Comparison of ENCODE assay signal across 15 mouse cellular contexts in the genomic region with DNA sequence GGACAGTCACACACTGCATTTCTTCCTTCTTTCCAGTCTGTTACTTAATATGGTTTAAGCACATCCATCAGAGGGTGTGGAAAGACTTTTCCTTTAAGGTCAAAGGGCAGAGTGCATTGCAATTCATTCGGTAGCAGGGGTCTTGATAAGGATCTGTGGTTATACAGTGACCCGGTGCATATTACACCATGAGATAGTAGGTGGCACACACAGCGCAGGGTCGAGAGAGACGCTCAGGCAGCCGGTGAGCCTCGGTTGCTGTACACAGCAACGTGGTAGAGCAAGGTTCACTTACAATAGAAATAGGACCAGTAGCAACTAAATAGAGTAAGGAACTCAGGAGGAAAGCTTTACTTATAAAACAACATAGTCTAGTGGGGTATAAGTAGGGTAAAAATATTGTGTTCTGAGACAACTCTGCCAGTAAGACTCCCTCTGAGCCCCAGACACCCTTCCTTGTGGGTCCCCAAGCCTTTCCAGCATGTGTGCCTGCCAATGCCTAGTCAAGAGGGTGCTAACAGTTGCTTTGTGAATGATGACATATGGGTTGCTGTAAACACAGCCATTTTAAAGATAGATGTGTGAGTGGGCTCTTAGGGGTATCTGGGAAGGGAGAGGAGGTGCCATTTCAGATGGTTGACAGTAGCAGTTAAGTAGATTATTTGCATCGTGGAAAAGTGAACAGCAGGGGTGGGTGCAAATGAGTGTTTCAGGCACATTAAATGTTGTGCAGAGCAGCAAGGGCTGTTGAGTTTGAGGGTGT. TPM values are rescaled to one million over a fixed set of nuclear protein-coding genes. Genes with fewer than 3 reads are reported as not detected.
DNase-seq lines count a peak whose midpoint lies in the region; ATAC-seq and TF ChIP-seq lines count a peak whose summit lies in the region.
"Had no signal": no experiment of that assay in that cellular context is flagged by ENCODE, and none has a peak within 500 bp of the region (broad histone marks: within the 10 kb centered on the region; RNA-seq: fewer than 3 reads in every experiment).

No protein-coding gene starts in this region.

- TF ChIP-seq EP300 in heart, postnatal 0 days (IDR thresholded peaks at IDR 0.05; ENCODE audit: low read depth), result no peak

- no peak for DNase-seq in heart, postnatal 0 days (ENCODE audit: low spot score)
- DNase-seq in heart, postnatal 10 days, result no peak
- DNase-seq in midbrain, embryonic 10.5 days (ENCODE audit: low spot score), result no peak
- DNase-seq in gastrocnemius, adult 18-20 months (ENCODE audit: low spot score), result no peak
- no peak for DNase-seq in cerebellum, postnatal 4 days (ENCODE audit: low spot score in 2 of 2)
- DNase-seq: adrenal gland, postnatal 36 days; cerebellum, adult 9-10 months; heart, adult 18-20 months; lung, adult 18-20 months; right cerebral cortex, postnatal 14 days had no signal

- H3K4me3 ChIP-seq in heart, postnatal 0 days (ENCODE audit: low read depth, low read length), result no peak overlapping the region
- H3K4me3 ChIP-seq in midbrain, embryonic 16.5 days (ENCODE audit: low read depth, low read length), result no peak overlapping the region
- no peak overlapping the region for H3K4me3 ChIP-seq in midbrain, embryonic 10.5 days
- no peak overlapping the region for H3K4me3 ChIP-seq in intestine, embryonic 16.5 days (ENCODE audit: low read length)
- H3K4me3 ChIP-seq: embryonic facial prominence, embryonic 15.5 days; left cerebral cortex, adult 2 months; stomach, embryonic 15.5 days had no signal

- no peak overlapping the region for H3K27ac ChIP-seq in heart, postnatal 0 days (ENCODE audit: low read depth)
- no peak overlapping the region for H3K27ac ChIP-seq in midbrain, embryonic 16.5 days (ENCODE audit: low read length)
- no peak overlapping the region for H3K27ac ChIP-seq in midbrain, embryonic 10.5 days (replicated peaks)
- H3K27ac ChIP-seq in intestine, embryonic 16.5 days (ENCODE audit: low read length), result peak overlapping the region; percentile 78
- H3K27ac ChIP-seq: embryonic facial prominence, embryonic 15.5 days; left cerebral cortex, adult 2 months; stomach, embryonic 15.5 days had no signal

- no peaks in the 10 kb centered on the region for H3K36me3 ChIP-seq in heart, postnatal 0 days (replicated peaks; ENCODE audit: control insufficient read depth, insufficient read depth, low read length)
- H3K36me3 ChIP-seq in midbrain, embryonic 16.5 days (ENCODE audit: control insufficient read depth, insufficient read depth, low read length), result no peaks in the 10 kb centered on the region
- peaks cover 47% of the 10 kb centered on the region for H3K36me3 ChIP-seq in midbrain, embryonic 10.5 days
- no peaks in the 10 kb centered on the region for H3K36me3 ChIP-seq in intestine, embryonic 16.5 days (ENCODE audit: control insufficient read depth, insufficient read depth, low read length)
- H3K36me3 ChIP-seq: embryonic facial prominence, embryonic 15.5 days; stomach, embryonic 15.5 days had no signal

- H3K4me2 ChIP-seq in heart, postnatal 0 days (ENCODE audit: low read depth, low read length), result no peak overlapping the region
- no peak overlapping the region for H3K4me2 ChIP-seq in midbrain, embryonic 16.5 days (ENCODE audit: low read length)
- peak overlapping the region; percentile 34 for H3K4me2 ChIP-seq in intestine, embryonic 16.5 days (ENCODE audit: low read depth, low read length)
- H3K4me2 ChIP-seq: embryonic facial prominence, embryonic 15.5 days; stomach, embryonic 15.5 days had no signal

- H3K4me1 ChIP-seq in heart, postnatal 0 days (ENCODE audit: control insufficient read depth, insufficient read depth), result peaks cover 8% of the 10 kb centered on the region; the same call in 1 of the 2 replicates
- 0 out of 2 replicates have a peak, but pooled peaks cover 2% of the 10 kb centered on the region for H3K4me1 ChIP-seq in midbrain, embryonic 16.5 days (ENCODE audit: control insufficient read depth, insufficient read depth, low read length)
- peaks cover 32% of the 10 kb centered on the region for H3K4me1 ChIP-seq in midbrain, embryonic 10.5 days
- peaks cover 23% of the 10 kb centered on the region for H3K4me1 ChIP-seq in intestine, embryonic 16.5 days (ENCODE audit: control insufficient read depth, insufficient read depth, low read length)

- 26% methylated on average over 9 of the region's 9 CpGs for WGBS in heart, postnatal 0 days
- WGBS in midbrain, embryonic 16.5 days, result 77% methylated on average over 9 of the region's 9 CpGs
- 85% methylated on average over 9 of the region's 9 CpGs for WGBS in midbrain, embryonic 10.5 days
- WGBS in intestine, embryonic 16.5 days, result 49% methylated on average over 9 of the region's 9 CpGs

- ATAC-seq in heart, postnatal 0 days (ENCODE audit: insufficient read depth, low read depth), result peak; percentile 62; the same call in 1 of the 2 replicates
- 0 out of 2 replicates have a peak, but pooled peaks have one; percentile 23 for ATAC-seq in midbrain, embryonic 16.5 days
- peak; percentile 93 for ATAC-seq in intestine, embryonic 16.5 days

- peaks cover 12% of the 10 kb centered on the region; the same call in 1 of the 2 replicates for H3K27me3 ChIP-seq in heart, postnatal 0 days (ENCODE audit: control insufficient read depth, insufficient read depth, low read length)
- no peaks in the 10 kb centered on the region for H3K27me3 ChIP-seq in midbrain, embryonic 16.5 days (ENCODE audit: control insufficient read depth, insufficient read depth, low read depth, low read length)
- no peaks in the 10 kb centered on the region for H3K27me3 ChIP-seq in midbrain, embryonic 10.5 days (ENCODE audit: low read depth, poor library complexity, severe bottlenecking)
- H3K27me3 ChIP-seq in intestine, embryonic 16.5 days (replicated peaks; ENCODE audit: control insufficient read depth, insufficient read depth, low read length), result no peaks in the 10 kb centered on the region
- H3K27me3 ChIP-seq: embryonic facial prominence, embryonic 15.5 days; stomach, embryonic 15.5 days had no signal

- intact Hi-C loops in heart, postnatal 10 days (cut with DNase I), result no loop called here

- no peak for TF ChIP-seq CTCF in heart, postnatal 0 days (IDR thresholded peaks at IDR 0.05; ENCODE audit: low read depth)

- no peaks in the 10 kb centered on the region for H3K9me3 ChIP-seq in heart, postnatal 0 days (replicated peaks; ENCODE audit: control insufficient read depth, low read length)
- H3K9me3 ChIP-seq in midbrain, embryonic 16.5 days (replicated peaks; ENCODE audit: control insufficient read depth, low read length, poor library complexity, severe bottlenecking), result no peaks in the 10 kb centered on the region
- 0 out of 2 replicates have a peak, but pooled peaks cover 9% of the 10 kb centered on the region for H3K9me3 ChIP-seq in midbrain, embryonic 10.5 days (replicated peaks)
- H3K9me3 ChIP-seq in intestine, embryonic 16.5 days (ENCODE audit: control insufficient read depth, low read length), result no peaks in the 10 kb centered on the region
- H3K9me3 ChIP-seq: embryonic facial prominence, embryonic 15.5 days; stomach, embryonic 15.5 days had no signal

- H3K9ac ChIP-seq in heart, postnatal 0 days (replicated peaks; ENCODE audit: low read depth, low read length), result no peak overlapping the region
- H3K9ac ChIP-seq in midbrain, embryonic 16.5 days (ENCODE audit: low read depth, low read length), result no peak overlapping the region
- H3K9ac ChIP-seq in intestine, embryonic 16.5 days (ENCODE audit: low read depth, low read length), result no peak overlapping the region
- H3K9ac ChIP-seq: embryonic facial prominence, embryonic 15.5 days; stomach, embryonic 15.5 days had no signal

RNA-seq across cellular contexts. Expression of gene Sh3rf1, which starts 13.0 kb away (rescaled TPM):
- 3.3 and 8.9 TPM in 2 replicates for total RNA-seq in heart, postnatal 0 days (2014; rRNA removed; ENCODE audit: low replicate concordance)
- 2.4 and 2.7 TPM in 2 replicates for polyA plus RNA-seq in heart, postnatal 0 days (2015; fragmentation: Nextera tagmentation; extraction: Ambion mirVana)
- 1 to 10 TPM; 9.4 to 9.8 TPM for total RNA-seq in heart, postnatal 10 days (2021)
- polyA plus RNA-seq in midbrain, embryonic 16.5 days (2015; fragmentation: Nextera tagmentation; extraction: Ambion mirVana), result 32.1 and 34.7 TPM in 2 replicates
- polyA plus RNA-seq in midbrain, embryonic 10.5 days (2016; fragmentation: Nextera tagmentation; extraction: Ambion mirVana), result 18.1 and 18.4 TPM in 2 replicates
- 11.0 and 12.1 TPM in 2 replicates for polyA plus RNA-seq in intestine, embryonic 16.5 days (2015; fragmentation: Nextera tagmentation; extraction: Ambion mirVana)
- total RNA-seq in gastrocnemius, adult 18-20 months (2021), result 1 to 10 TPM; 1.0 to 2.8 TPM

Comparison
In these comparisons a context has a peak if more than half of its experiments do, and no peak if none do; other contexts are left out.
1. ATAC-seq: peak in every context shown above with its lines; median percentile 93 in intestine, embryonic 16.5 days; 62 in heart, postnatal 0 days; 23 in midbrain, embryonic 16.5 days.